In the genomic region with DNA sequence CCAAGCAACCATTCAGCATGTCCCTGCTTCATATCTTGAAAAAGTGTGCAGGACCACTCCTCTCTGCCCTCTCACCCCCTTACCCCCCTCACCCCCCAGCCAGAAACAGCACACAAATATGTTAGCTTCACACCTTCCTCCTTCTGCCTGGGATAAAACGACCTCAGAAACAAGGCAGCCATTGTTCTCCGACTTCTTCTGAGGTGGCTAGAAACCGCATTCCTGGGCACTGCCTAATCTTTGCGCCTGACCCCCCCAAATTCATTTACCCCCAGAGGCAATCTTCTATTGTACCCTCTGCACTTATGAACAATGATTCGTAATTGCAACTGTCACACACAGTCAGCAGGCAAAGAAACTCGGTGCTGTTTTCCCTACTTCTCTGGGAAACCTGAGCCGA, we compare ENCODE assay signal across 13 mouse cellular contexts.
DNase-seq lines count a peak whose midpoint lies in the region; ATAC-seq and TF ChIP-seq lines count a peak whose summit lies in the region.
"Had no signal": no experiment of that assay in that cellular context is flagged by ENCODE, and none has a peak within 500 bp of the region (broad histone marks: within the 10 kb centered on the region; RNA-seq: fewer than 3 reads in every experiment).

No protein-coding gene starts in this region.

- H3K27me3 ChIP-seq in forebrain, embryonic 11.5 days (ENCODE audit: control insufficient read depth, insufficient read depth, low read length), result no peaks in the 10 kb centered on the region
- H3K27me3 ChIP-seq in forebrain, embryonic 16.5 days (replicated peaks; ENCODE audit: control insufficient read depth, insufficient read depth, low read length), result no peaks in the 10 kb centered on the region
- no peaks in the 10 kb centered on the region for H3K27me3 ChIP-seq in midbrain, embryonic 12.5 days
- H3K27me3 ChIP-seq in midbrain, postnatal 0 days (ENCODE audit: insufficient read depth, low read length), result no peaks in the 10 kb centered on the region
- no peaks in the 10 kb centered on the region for H3K27me3 ChIP-seq in limb, embryonic 11.5 days (ENCODE audit: control insufficient read depth, insufficient read depth, low read length)
- H3K27me3 ChIP-seq: heart, embryonic 13.5 days had no signal

- TF ChIP-seq CTCF in midbrain, postnatal 0 days (IDR thresholded peaks at IDR 0.05), result no peak

- H3K4me3 ChIP-seq in forebrain, embryonic 11.5 days (ENCODE audit: low read depth, low read length), result no peak overlapping the region
- H3K4me3 ChIP-seq in forebrain, embryonic 16.5 days (replicated peaks; ENCODE audit: low read length), result no peak overlapping the region
- no peak overlapping the region for H3K4me3 ChIP-seq in midbrain, embryonic 12.5 days
- no peak overlapping the region for H3K4me3 ChIP-seq in midbrain, postnatal 0 days (ENCODE audit: low read depth, low read length)
- no peak overlapping the region for H3K4me3 ChIP-seq in limb, embryonic 11.5 days (ENCODE audit: low read depth, low read length)
- H3K4me3 ChIP-seq: heart, embryonic 13.5 days had no signal

- peak overlapping the region; percentile 43 for H3K9ac ChIP-seq in forebrain, embryonic 11.5 days (ENCODE audit: low read length)
- H3K9ac ChIP-seq in forebrain, embryonic 16.5 days (replicated peaks; ENCODE audit: low read depth, low read length), result no peak overlapping the region
- H3K9ac ChIP-seq in midbrain, embryonic 12.5 days (replicated peaks), result no peak overlapping the region
- H3K9ac ChIP-seq in midbrain, postnatal 0 days (replicated peaks; ENCODE audit: low read length, poor library complexity, severe bottlenecking), result no peak overlapping the region
- H3K9ac ChIP-seq in limb, embryonic 11.5 days (ENCODE audit: low read length), result no peak overlapping the region
- H3K9ac ChIP-seq: heart, embryonic 13.5 days had no signal

- WGBS in forebrain, embryonic 11.5 days, result 15% methylated on average over 7 of the region's 7 CpGs
- WGBS in forebrain, embryonic 16.5 days, result 7% methylated on average over 7 of the region's 7 CpGs
- 21% methylated on average over 7 of the region's 7 CpGs for WGBS in midbrain, embryonic 12.5 days
- 25% methylated on average over 7 of the region's 7 CpGs for WGBS in midbrain, postnatal 0 days
- WGBS in limb, embryonic 11.5 days, result 54% methylated on average over 7 of the region's 7 CpGs

- H3K27ac ChIP-seq in forebrain, embryonic 11.5 days (ENCODE audit: low read depth, low read length), result no peak overlapping the region
- H3K27ac ChIP-seq in forebrain, embryonic 16.5 days (ENCODE audit: low read length), result no peak overlapping the region
- no peak overlapping the region; the same call in 1 of the 2 replicates for H3K27ac ChIP-seq in midbrain, embryonic 12.5 days (replicated peaks)
- no peak overlapping the region for H3K27ac ChIP-seq in midbrain, postnatal 0 days (ENCODE audit: low read depth, low read length)
- peak overlapping the region; percentile 63; the same call in 1 of the 2 replicates for H3K27ac ChIP-seq in limb, embryonic 11.5 days (replicated peaks; ENCODE audit: low read depth, low read length)
- H3K27ac ChIP-seq: heart, embryonic 13.5 days had no signal

- peak overlapping the region; percentile 24; the same call in 1 of the 2 replicates for H3K4me2 ChIP-seq in forebrain, embryonic 11.5 days (ENCODE audit: low read depth, low read length, severe bottlenecking)
- H3K4me2 ChIP-seq in forebrain, embryonic 16.5 days (ENCODE audit: low read length), result no peak overlapping the region
- no peak overlapping the region for H3K4me2 ChIP-seq in midbrain, embryonic 12.5 days (replicated peaks)
- no peak overlapping the region for H3K4me2 ChIP-seq in midbrain, postnatal 0 days (ENCODE audit: low read depth, low read length, poor library complexity, severe bottlenecking)
- no peak overlapping the region; the same call in 1 of the 2 replicates for H3K4me2 ChIP-seq in limb, embryonic 11.5 days (ENCODE audit: low read depth, severe bottlenecking)
- H3K4me2 ChIP-seq: heart, embryonic 13.5 days had no signal

- peaks cover 19% of the 10 kb centered on the region for H3K4me1 ChIP-seq in forebrain, embryonic 11.5 days (replicated peaks; ENCODE audit: control insufficient read depth, insufficient read depth, low read length)
- H3K4me1 ChIP-seq in forebrain, embryonic 16.5 days (replicated peaks; ENCODE audit: control insufficient read depth, insufficient read depth, low read length), result peaks cover 26% of the 10 kb centered on the region
- H3K4me1 ChIP-seq in midbrain, embryonic 12.5 days, result peaks cover 42% of the 10 kb centered on the region
- 0 out of 2 replicates have a peak, but pooled peaks cover 3% of the 10 kb centered on the region for H3K4me1 ChIP-seq in midbrain, postnatal 0 days (ENCODE audit: insufficient read depth, low read length)
- H3K4me1 ChIP-seq in limb, embryonic 11.5 days (ENCODE audit: control insufficient read depth, insufficient read depth, low read length), result peaks cover 12% of the 10 kb centered on the region; the same call in 1 of the 2 replicates

- H3K9me3 ChIP-seq in forebrain, embryonic 11.5 days (ENCODE audit: control insufficient read depth, low read length), result no peaks in the 10 kb centered on the region
- H3K9me3 ChIP-seq in forebrain, embryonic 16.5 days (ENCODE audit: control insufficient read depth, low read length), result no peaks in the 10 kb centered on the region
- H3K9me3 ChIP-seq in midbrain, embryonic 12.5 days, result no peaks in the 10 kb centered on the region
- H3K9me3 ChIP-seq in midbrain, postnatal 0 days (ENCODE audit: low read length), result no peaks in the 10 kb centered on the region
- no peaks in the 10 kb centered on the region for H3K9me3 ChIP-seq in limb, embryonic 11.5 days (ENCODE audit: control insufficient read depth, low read length)
- H3K9me3 ChIP-seq: heart, embryonic 13.5 days had no signal

- no peak for DNase-seq in forebrain, embryonic 11.5 days (ENCODE audit: low spot score)
- DNase-seq in midbrain, postnatal 0 days (ENCODE audit: low spot score), result no peak
- peak; percentile 36 for DNase-seq in limb, embryonic 11.5 days (ENCODE audit: low spot score)
- DNase-seq in thymus, postnatal 0 days (ENCODE audit: low spot score), result no peak
- DNase-seq in cerebellum, postnatal 25 days, result no peak
- no peak for DNase-seq in right cerebral cortex, postnatal 10 days (ENCODE audit: low spot score in 2 of 2)
- DNase-seq: lung, postnatal 10 days; right cerebral cortex, postnatal 25 days had no signal

- H3K36me3 ChIP-seq in forebrain, embryonic 11.5 days (ENCODE audit: control insufficient read depth, insufficient read depth, low read length), result no peaks in the 10 kb centered on the region
- no peaks in the 10 kb centered on the region for H3K36me3 ChIP-seq in forebrain, embryonic 16.5 days (ENCODE audit: control insufficient read depth, insufficient read depth)
- H3K36me3 ChIP-seq in midbrain, embryonic 12.5 days, result no peaks in the 10 kb centered on the region
- no peaks in the 10 kb centered on the region for H3K36me3 ChIP-seq in midbrain, postnatal 0 days (ENCODE audit: insufficient read depth, low read length)
- H3K36me3 ChIP-seq in limb, embryonic 11.5 days (ENCODE audit: control insufficient read depth, insufficient read depth, low read length), result no peaks in the 10 kb centered on the region
- H3K36me3 ChIP-seq: G1E; heart, embryonic 13.5 days had no signal

- ATAC-seq in forebrain, embryonic 11.5 days (replicated peaks; ENCODE audit: low FRiP score), result peak; percentile 48; the same call in 1 of the 2 replicates
- no peak for ATAC-seq in forebrain, embryonic 16.5 days
- ATAC-seq in midbrain, embryonic 12.5 days (ENCODE audit: low FRiP score, low read depth), result peak; percentile 45; the same call in 1 of the 2 replicates
- ATAC-seq in midbrain, postnatal 0 days (ENCODE audit: low FRiP score), result no peak
- ATAC-seq in limb, embryonic 11.5 days (ENCODE audit: insufficient number of reproducible peaks, low FRiP score, low TSS enrichment, low read depth), result peak; percentile 52; the same call in 1 of the 2 replicates
- ATAC-seq: activated CD4-positive, CD25-positive, alpha-beta regulatory T cell, adult 4 months had no signal

Comparison
In these comparisons a context has a peak if more than half of its experiments do, and no peak if none do; other contexts are left out.
1. ATAC-seq: peak in forebrain, embryonic 11.5 days (single experiment), midbrain, embryonic 12.5 days (single experiment) and limb, embryonic 11.5 days (single experiment); none in forebrain, embryonic 16.5 days (single experiment) and midbrain, postnatal 0 days (single experiment).